In the genomic region with DNA sequence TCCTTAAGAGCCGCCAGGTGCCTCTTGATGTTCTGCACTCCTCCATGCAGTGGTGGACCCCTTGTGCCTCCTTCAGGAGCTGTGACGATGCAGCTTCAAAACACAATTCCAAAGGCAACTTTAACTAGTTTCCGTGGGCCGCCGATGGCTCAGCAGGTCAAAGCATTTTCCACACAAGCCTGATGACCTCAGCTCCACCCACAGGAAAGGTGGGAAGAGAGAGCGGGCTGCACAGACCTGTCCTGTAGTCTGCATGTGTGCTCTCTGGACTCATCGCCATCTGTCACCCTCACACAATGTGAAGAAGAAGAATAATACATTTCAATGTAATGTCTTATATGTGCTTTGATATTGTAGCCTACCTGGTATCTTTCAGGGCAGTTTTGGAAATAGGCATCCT, we compare ENCODE assay signal across 17 mouse cellular contexts. TPM values are rescaled to one million over a fixed set of nuclear protein-coding genes. Genes with fewer than 3 reads are reported as not detected.
DNase-seq lines count a peak whose midpoint lies in the region; ATAC-seq and TF ChIP-seq lines count a peak whose summit lies in the region.
"Had no signal": no experiment of that assay in that cellular context is flagged by ENCODE, and none has a peak within 500 bp of the region (broad histone marks: within the 10 kb centered on the region; RNA-seq: fewer than 3 reads in every experiment).

No protein-coding gene starts in this region.

- H3K9ac ChIP-seq in heart, embryonic 11.5 days (ENCODE audit: low read depth, low read length), result no peak overlapping the region
- H3K9ac ChIP-seq in forebrain, embryonic 15.5 days (replicated peaks), result no peak overlapping the region
- H3K9ac ChIP-seq in liver, postnatal 0 days (replicated peaks), result no peak overlapping the region
- H3K9ac ChIP-seq: embryonic facial prominence, embryonic 12.5 days; hindbrain, embryonic 13.5 days had no signal

- H3K4me3 ChIP-seq in heart, embryonic 11.5 days (ENCODE audit: low read depth, low read length), result no peak overlapping the region
- H3K4me3 ChIP-seq in forebrain, embryonic 15.5 days, result no peak overlapping the region
- H3K4me3 ChIP-seq in liver, postnatal 0 days (ENCODE audit: low read depth, low read length), result no peak overlapping the region
- H3K4me3 ChIP-seq: embryonic facial prominence, embryonic 12.5 days; hindbrain, embryonic 13.5 days had no signal

- no peaks in the 10 kb centered on the region for H3K27me3 ChIP-seq in heart, embryonic 11.5 days (ENCODE audit: control insufficient read depth, insufficient read depth, low read length)
- no peaks in the 10 kb centered on the region for H3K27me3 ChIP-seq in forebrain, embryonic 15.5 days
- no peaks in the 10 kb centered on the region for H3K27me3 ChIP-seq in liver, postnatal 0 days (ENCODE audit: insufficient read depth, low read length)
- H3K27me3 ChIP-seq: embryonic facial prominence, embryonic 12.5 days; hindbrain, embryonic 13.5 days had no signal

- H3K4me2 ChIP-seq in heart, embryonic 11.5 days, result no peak overlapping the region
- no peak overlapping the region for H3K4me2 ChIP-seq in forebrain, embryonic 15.5 days (replicated peaks)
- no peak overlapping the region for H3K4me2 ChIP-seq in liver, postnatal 0 days (ENCODE audit: low read depth, low read length)
- H3K4me2 ChIP-seq: embryonic facial prominence, embryonic 12.5 days; hindbrain, embryonic 13.5 days had no signal

- H3K27ac ChIP-seq in heart, embryonic 11.5 days (ENCODE audit: low read depth, low read length), result peak overlapping the region; percentile 54; the same call in 1 of the 2 replicates
- no peak overlapping the region for H3K27ac ChIP-seq in forebrain, embryonic 15.5 days (replicated peaks)
- H3K27ac ChIP-seq in liver, postnatal 0 days (ENCODE audit: low read depth), result no peak overlapping the region
- H3K27ac ChIP-seq: embryonic facial prominence, embryonic 12.5 days; hindbrain, embryonic 13.5 days; hindbrain, postnatal 0 days; kidney, postnatal 0 days had no signal

- DNase-seq in cerebellum, adult 11-12 months, result peak; percentile 67
- DNase-seq in cerebellum, adult 11 months, result no peak
- no peak for DNase-seq in heart, adult 8-10 months (ENCODE audit: low spot score)
- DNase-seq in brain, adult 2 months (ENCODE audit: low read depth, low spot score), result peak; percentile 84
- DNase-seq in cerebellum, adult 9-11 months, result peak; percentile 71
- no peak for DNase-seq in liver, postnatal 0 days
- DNase-seq: adrenal gland, postnatal 10 days; gastrocnemius, postnatal 10 days; kidney, adult 11 months; kidney, adult 9 months had no signal

- no peak for ATAC-seq in heart, embryonic 11.5 days (replicated peaks; ENCODE audit: insufficient number of reproducible peaks, low FRiP score, low TSS enrichment)
- ATAC-seq in forebrain, embryonic 15.5 days (replicated peaks), result no peak
- ATAC-seq in liver, postnatal 0 days, result no peak
- ATAC-seq: forebrain, embryonic 16.5 days; hindbrain, postnatal 0 days had no signal

- TF ChIP-seq EP300 in liver, postnatal 0 days (IDR thresholded peaks at IDR 0.05; ENCODE audit: low read depth), result no peak

- H3K4me1 ChIP-seq in heart, embryonic 11.5 days (ENCODE audit: control insufficient read depth, insufficient read depth, low read length), result peaks cover 9% of the 10 kb centered on the region
- no peaks in the 10 kb centered on the region for H3K4me1 ChIP-seq in forebrain, embryonic 15.5 days
- H3K4me1 ChIP-seq in liver, postnatal 0 days (ENCODE audit: insufficient read depth), result no peaks in the 10 kb centered on the region
- H3K4me1 ChIP-seq: embryonic facial prominence, embryonic 12.5 days; hindbrain, embryonic 13.5 days had no signal

- peaks cover 30% of the 10 kb centered on the region for H3K36me3 ChIP-seq in heart, embryonic 11.5 days (ENCODE audit: control insufficient read depth, insufficient read depth, low read length)
- peaks cover 86% of the 10 kb centered on the region for H3K36me3 ChIP-seq in forebrain, embryonic 15.5 days
- peaks cover 50% of the 10 kb centered on the region for H3K36me3 ChIP-seq in liver, postnatal 0 days (replicated peaks; ENCODE audit: insufficient read depth, low read length)

- no peaks in the 10 kb centered on the region for H3K9me3 ChIP-seq in heart, embryonic 11.5 days (replicated peaks; ENCODE audit: control insufficient read depth, low read length)
- H3K9me3 ChIP-seq in forebrain, embryonic 15.5 days, result no peaks in the 10 kb centered on the region
- no peaks in the 10 kb centered on the region for H3K9me3 ChIP-seq in liver, postnatal 0 days (ENCODE audit: low read length)
- H3K9me3 ChIP-seq: embryonic facial prominence, embryonic 12.5 days; hindbrain, embryonic 13.5 days had no signal

- 65% methylated on average over 7 of the region's 7 CpGs for WGBS in heart, embryonic 11.5 days (ENCODE audit: insufficient replicate concordance)
- WGBS in forebrain, embryonic 15.5 days, result 87% methylated on average over 7 of the region's 7 CpGs
- WGBS in liver, postnatal 0 days (ENCODE audit: insufficient replicate concordance), result 87% methylated on average over 7 of the region's 7 CpGs

- no peak for TF ChIP-seq CTCF in liver, postnatal 0 days (IDR thresholded peaks at IDR 0.05; ENCODE audit: low read depth)

RNA-seq across cellular contexts. Expression of a gene that starts 41.7 kb away (rescaled TPM):
- polyA plus RNA-seq in heart, embryonic 11.5 days (2014; fragmentation: Nextera tagmentation; extraction: Ambion mirVana), result 67.0 and 68.4 TPM in 2 replicates
- 10 to 100 TPM; 77.4 to 98.8 (median 91.4) TPM for total RNA-seq in heart, adult 8-10 months (2022)
- polyA plus RNA-seq in forebrain, embryonic 15.5 days (2015; fragmentation: Nextera tagmentation; extraction: Ambion mirVana), result 157 and 161 TPM in 2 replicates
- polyA plus RNA-seq in liver, postnatal 0 days (2015; fragmentation: Nextera tagmentation; extraction: Ambion mirVana), result 22.9 and 32.5 TPM in 2 replicates

RNA-seq across cellular contexts. Expression of a gene that starts 41.7 kb away (rescaled TPM):
- polyA plus RNA-seq in heart, embryonic 11.5 days (2014; fragmentation: Nextera tagmentation; extraction: Ambion mirVana), result 13.7 and 14.7 TPM in 2 replicates
- total RNA-seq in heart, adult 8-10 months (2022), result 100 to 1,000 TPM; 109 to 172 (median 146) TPM
- polyA plus RNA-seq in forebrain, embryonic 15.5 days (2015; fragmentation: Nextera tagmentation; extraction: Ambion mirVana), result 50.8 and 52.3 TPM in 2 replicates
- 5.4 and 6.4 TPM in 2 replicates for polyA plus RNA-seq in liver, postnatal 0 days (2015; fragmentation: Nextera tagmentation; extraction: Ambion mirVana)

RNA-seq across cellular contexts. Expression of a gene that starts 48.9 kb away (rescaled TPM):
- 64.8 and 68.7 TPM in 2 replicates for polyA plus RNA-seq in heart, embryonic 11.5 days (2014; fragmentation: Nextera tagmentation; extraction: Ambion mirVana)
- 10 to 100 TPM; 12.3 to 17.9 (median 14.4) TPM for total RNA-seq in heart, adult 8-10 months (2022)
- 48.2 and 48.6 TPM in 2 replicates for polyA plus RNA-seq in forebrain, embryonic 15.5 days (2015; fragmentation: Nextera tagmentation; extraction: Ambion mirVana)
- polyA plus RNA-seq in liver, postnatal 0 days (2015; fragmentation: Nextera tagmentation; extraction: Ambion mirVana), result 10.3 and 13.0 TPM in 2 replicates

Comparison
In these comparisons a context has a peak if more than half of its experiments do, and no peak if none do; other contexts are left out.
1. DNase-seq: peak in cerebellum, adult 11-12 months (single experiment), brain, adult 2 months (single experiment) and cerebellum, adult 9-11 months (single experiment); none in cerebellum, adult 11 months (single experiment), heart, adult 8-10 months (single experiment) and liver, postnatal 0 days (single experiment).